Mouse (Mus musculus) embryonic facial prominence, embryonic 11.5 days (tissue): ENCODE measurements around the gene Clvs2. TPM values are rescaled to one million over a fixed set of nuclear protein-coding genes. Genes with fewer than 3 reads are reported as not detected.
A peak's percentile ranks its signal among the peaks of the same experiment; 100 is the strongest.

Experiments
- ATAC-seq: fragments of 200-750 bp; cut with Nextera tagmentation; replicated peaks from 2 replicates; pipeline ENCODE4 v1.8.0; 2017; ENCODE audit warnings: low read depth; ENCODE audit not compliant: insufficient number of reproducible peaks, low FRiP score, low TSS enrichment
- DNase-seq: peaks from one replicate; pipeline ENCODE4 v3.0.0-alpha.2; 2015; ENCODE audit warnings: low spot score
- H3K27ac ChIP-seq: fragments of 300-500 bp; sonication (generic); replicated peaks from 2 replicates; pipeline ENCODE4 v1.5.1; 2014; ENCODE audit warnings: mild to moderate bottlenecking, low read depth, low read length, control low read depth
- H3K27me3 ChIP-seq: fragments of 300-500 bp; sonication (generic); 2 replicates; pipeline ENCODE4 v1.6.1; 2014; ENCODE audit warnings: mild to moderate bottlenecking, low read length, moderate library complexity, mixed read lengths; ENCODE audit not compliant: control insufficient read depth, insufficient read depth
- H3K36me3 ChIP-seq: fragments of 300-500 bp; sonication (generic); replicated peaks from 2 replicates; pipeline ENCODE4 v1.6.1; 2014; ENCODE audit warnings: low read depth, mild to moderate bottlenecking, low read length, moderate library complexity, mixed read lengths; ENCODE audit not compliant: control insufficient read depth, insufficient read depth
- H3K4me1 ChIP-seq: fragments of 300-500 bp; sonication (generic); 2 replicates; pipeline ENCODE4 v1.6.1; 2014; ENCODE audit warnings: low read length, mixed read lengths; ENCODE audit not compliant: control insufficient read depth, insufficient read depth
- H3K4me2 ChIP-seq: fragments of 300-500 bp; sonication (generic); 2 replicates; pipeline ENCODE4 v1.6.1; 2014; ENCODE audit warnings: low read depth, mild to moderate bottlenecking, control low read depth, low read length, moderate library complexity
- H3K4me3 ChIP-seq: fragments of 300-500 bp; sonication (generic); 2 replicates; pipeline ENCODE4 v1.5.1; 2014; ENCODE audit warnings: low read depth, low read length, control low read depth
- H3K9ac ChIP-seq: fragments of 300-500 bp; sonication (generic); replicated peaks from 2 replicates; pipeline ENCODE4 v1.6.1; 2014; ENCODE audit warnings: mild to moderate bottlenecking, control low read depth, low read length
- H3K9me3 ChIP-seq: fragments of 300-500 bp; sonication (generic); replicated peaks from 2 replicates; pipeline ENCODE4 v1.6.1; 2016; ENCODE audit warnings: mild to moderate bottlenecking, low read length, inconsistent platforms, mixed read lengths; ENCODE audit not compliant: control insufficient read depth
- WGBS: fragments of 180-500 bp; shearing (Covaris S2); extraction: QIAGEN DNeasy Blood & Tissue Kit; methylation state at CpG from one replicate; pipeline ENCODE4 v1.1.7; 2014; 5-methylcytosine and 5-hydroxymethylcytosine counted together
- polyA plus RNA-seq: library from polyadenylated mRNA; unstranded; fragments of >200 nt; fragmentation: Nextera tagmentation; extraction: Ambion mirVana; gene quantifications from 2 replicates; pipeline ENCODE4 v1.2.1, GENCODE M21; 2014

Gene Clvs2
- 0.50 and 0.71 TPM in 2 replicates for polyA plus RNA-seq

DNA sequence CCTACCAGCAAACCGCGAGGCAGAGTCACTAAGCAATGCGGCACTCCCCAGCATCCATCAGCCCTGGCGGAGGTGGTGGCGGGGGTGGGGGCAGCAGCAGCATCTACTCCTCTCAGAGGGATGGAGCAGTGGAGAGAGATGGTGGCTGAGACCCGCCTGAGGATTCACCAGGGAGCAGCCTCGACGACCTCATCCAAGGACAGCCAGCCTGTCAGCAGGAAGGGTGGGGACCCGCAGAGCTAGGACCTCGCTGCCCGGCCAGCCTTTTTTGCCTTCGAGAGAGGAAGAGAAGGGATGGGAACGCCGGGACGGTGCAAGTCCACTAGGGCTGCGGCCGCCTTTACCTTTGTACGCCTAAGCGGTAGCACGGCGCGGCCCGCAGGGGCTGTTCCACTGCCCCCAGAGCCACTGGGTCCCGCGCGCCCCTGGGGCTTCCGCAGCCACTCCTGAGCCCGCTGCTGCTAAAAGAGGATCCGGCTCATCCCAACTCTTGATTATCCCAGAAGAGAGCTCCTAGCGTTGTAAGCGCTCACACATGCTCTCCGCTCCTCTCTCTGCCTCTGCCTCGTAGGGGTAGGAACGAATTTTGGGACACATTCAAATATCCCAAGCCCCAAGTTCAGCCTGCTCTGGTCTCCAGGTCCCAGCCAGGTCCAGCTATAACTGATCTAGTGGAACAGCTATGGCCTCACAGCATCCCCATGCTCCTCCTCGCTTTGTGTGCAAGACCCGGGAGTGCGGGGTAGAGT is at the start of gene Clvs2:
Gene Clvs2, minus strand, starts transcription at position 639 of the 749 bp plus-strand sequence.
- Histone ChIP-seq H3K27me3 (no peaks in the 10 kb centered on the region), H3K4me2 (peak within 1 kb of the TSS; percentile 86), H3K4me3 (peak within 1 kb of the TSS; percentile 40), H3K9ac (peak within 1 kb of the TSS; percentile 65), H3K9me3 (no peaks in the 10 kb centered on the region), H3K36me3 (no peaks in the 10 kb centered on the region), H3K27ac (no peak within 1 kb of the TSS), H3K4me1 (no peaks in the 10 kb centered on the region)
- ATAC-seq, result peak; percentile 79
- 2% methylated on average over 37 of the region's 37 CpGs for WGBS
- DNase-seq, result peak; percentile 42

GRCm38 (mm10) chr10:33653142-33653541 is 28.6 kb upstream of the Clvs2 start:
- ATAC-seq (no peak), DNase-seq (peak; percentile 61)
- H3K36me3 ChIP-seq, result no peaks in the 10 kb centered on the region
- H3K9ac ChIP-seq, result no peak overlapping the region
- H3K27ac ChIP-seq, result no peak overlapping the region
- H3K27me3 ChIP-seq, result no peaks in the 10 kb centered on the region
- no peak overlapping the region for H3K4me3 ChIP-seq
- no peak overlapping the region for H3K4me2 ChIP-seq
- no peaks in the 10 kb centered on the region for H3K9me3 ChIP-seq
- H3K4me1 ChIP-seq, result no peaks in the 10 kb centered on the region

DNA sequence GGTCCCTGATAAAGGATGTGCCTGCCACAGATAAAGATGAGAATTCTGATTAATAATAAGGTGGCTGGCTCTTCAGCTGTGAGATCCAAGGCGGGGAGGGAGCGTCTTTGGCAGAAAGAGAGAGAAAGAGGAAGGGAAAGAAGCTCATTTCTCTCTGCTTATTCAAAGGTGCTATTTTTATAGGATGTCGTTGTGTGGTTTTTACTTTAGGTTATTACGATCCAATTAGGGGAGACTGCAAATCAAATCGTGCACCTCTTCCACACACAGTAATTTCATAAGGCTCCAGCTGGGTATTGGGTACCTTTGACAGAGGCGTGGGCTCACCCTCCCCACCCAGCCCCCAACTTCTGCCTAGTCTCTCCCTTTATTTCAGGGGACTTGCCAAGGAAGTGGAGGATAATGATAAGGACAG is 985 bp downstream of the Clvs2 start:
- no peaks in the 10 kb centered on the region for H3K4me1 ChIP-seq
- no peaks in the 10 kb centered on the region for H3K9me3 ChIP-seq
- no peak overlapping the region for H3K9ac ChIP-seq
- H3K27ac ChIP-seq, result no peak overlapping the region
- DNase-seq (peak; percentile 1), ATAC-seq (no peak)
- H3K4me2 ChIP-seq, result no peak overlapping the region
- no peaks in the 10 kb centered on the region for H3K36me3 ChIP-seq
- H3K27me3 ChIP-seq, result no peaks in the 10 kb centered on the region
- no peak overlapping the region for H3K4me3 ChIP-seq
- WGBS, result 6% methylated on average over 6 of the region's 6 CpGs

DNA sequence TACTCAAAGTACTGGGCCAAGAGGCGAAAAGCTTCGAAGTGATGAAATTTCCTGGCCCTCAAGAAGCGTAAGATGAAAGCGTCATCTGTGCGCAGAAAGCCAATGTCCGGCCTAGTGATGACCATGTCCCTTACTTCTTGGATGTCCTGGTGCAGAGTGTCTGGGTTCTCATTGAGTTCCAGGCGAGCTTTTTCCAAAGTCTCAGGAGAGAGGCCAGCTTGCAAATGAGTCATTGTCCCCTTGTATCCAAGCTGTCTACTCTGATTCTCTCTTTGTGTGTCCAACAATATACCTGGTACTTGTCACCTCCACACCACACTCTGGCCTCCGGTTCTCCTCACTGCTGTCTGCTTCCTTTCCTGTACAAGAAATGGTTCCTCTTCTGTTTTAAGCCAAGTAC is 1.9 kb downstream of the Clvs2 start:
- no peak overlapping the region for H3K4me2 ChIP-seq
- ATAC-seq (no peak), DNase-seq (no peak)
- H3K9ac ChIP-seq, result no peak overlapping the region
- H3K4me3 ChIP-seq, result no peak overlapping the region
- no peaks in the 10 kb centered on the region for H3K36me3 ChIP-seq
- no peak overlapping the region for H3K27ac ChIP-seq
- WGBS, result 89% methylated on average over 8 of the region's 8 CpGs
- H3K27me3 ChIP-seq, result no peaks in the 10 kb centered on the region
- H3K4me1 ChIP-seq, result no peaks in the 10 kb centered on the region
- no peaks in the 10 kb centered on the region for H3K9me3 ChIP-seq

DNA sequence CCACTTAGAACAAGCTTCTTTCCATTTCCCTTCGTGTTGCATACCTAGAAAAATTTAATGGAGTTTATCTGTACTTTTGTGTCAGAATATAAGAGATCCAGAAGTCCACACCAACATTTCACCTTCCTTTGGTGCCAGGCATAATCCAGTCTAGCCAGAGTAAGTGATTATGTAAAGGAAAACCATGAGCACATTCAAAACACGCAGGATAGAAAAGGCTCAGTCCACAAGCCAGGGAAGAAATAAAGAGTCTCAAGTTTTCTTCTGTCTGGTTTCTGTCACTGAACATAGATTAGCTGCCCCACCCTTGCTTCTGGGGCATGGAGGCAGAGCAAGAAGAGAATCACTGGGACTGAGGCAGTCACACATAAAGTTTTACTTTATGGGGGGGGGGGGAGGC is 8.4 kb downstream of the Clvs2 start:
- no peaks in the 10 kb centered on the region for H3K27me3 ChIP-seq
- ATAC-seq (no peak), DNase-seq (no peak)
- H3K4me3 ChIP-seq, result no peak overlapping the region
- no peaks in the 10 kb centered on the region for H3K9me3 ChIP-seq
- no peaks in the 10 kb centered on the region for H3K4me1 ChIP-seq
- H3K36me3 ChIP-seq, result no peaks in the 10 kb centered on the region
- no peak overlapping the region for H3K9ac ChIP-seq
- 78% methylated on average over 2 of the region's 2 CpGs for WGBS
- no peak overlapping the region for H3K4me2 ChIP-seq
- H3K27ac ChIP-seq, result no peak overlapping the region

GRCm38 (mm10) chr10:33613197-33613596 is 11.4 kb downstream of the Clvs2 start:
- no peaks in the 10 kb centered on the region for H3K4me1 ChIP-seq
- H3K27ac ChIP-seq, result no peak overlapping the region
- no peak overlapping the region for H3K4me2 ChIP-seq
- H3K27me3 ChIP-seq, result no peaks in the 10 kb centered on the region
- H3K9me3 ChIP-seq, result no peaks in the 10 kb centered on the region
- 93% methylated on average over 1 of the region's 1 CpGs for WGBS
- ATAC-seq, result no peak
- no peak overlapping the region for H3K4me3 ChIP-seq
- DNase-seq, result no peak
- no peaks in the 10 kb centered on the region for H3K36me3 ChIP-seq
- no peak overlapping the region for H3K9ac ChIP-seq

DNA sequence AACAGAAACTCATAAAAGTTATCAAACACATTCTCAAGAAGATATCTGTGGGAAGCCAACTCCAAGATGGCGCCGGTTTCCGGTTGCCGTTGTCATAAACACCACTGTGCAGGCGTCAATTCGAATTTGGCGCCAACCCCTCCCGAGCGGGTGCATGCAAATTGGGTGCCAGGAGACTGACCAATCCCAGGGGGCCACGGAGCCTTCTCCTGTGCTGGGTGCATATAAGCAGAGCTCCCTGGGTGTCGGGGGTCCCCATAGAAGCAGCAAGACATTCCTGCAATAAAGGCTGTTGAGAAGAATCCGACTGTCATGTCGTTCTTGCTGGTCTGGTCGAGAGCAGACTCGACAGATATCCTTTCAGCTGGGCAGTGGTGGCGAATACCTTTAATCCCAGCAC is 31.8 kb downstream of the Clvs2 start:
- Histone ChIP-seq H3K27me3 (no peaks in the 10 kb centered on the region), H3K4me3 (no peak overlapping the region), H3K4me1 (no peaks in the 10 kb centered on the region), H3K9ac (no peak overlapping the region), H3K36me3 (no peaks in the 10 kb centered on the region), H3K27ac (no peak overlapping the region), H3K4me2 (no peak overlapping the region), H3K9me3 (no peaks in the 10 kb centered on the region)
- DNase-seq (no peak), ATAC-seq (no peak)
- 93% methylated on average over 16 of the region's 16 CpGs for WGBS

- H3K4me2 ChIP-seq, result no peak overlapping the region
- DNase-seq (no peak), ATAC-seq (no peak)
- no peak overlapping the region for H3K9ac ChIP-seq
- H3K27ac ChIP-seq, result no peak overlapping the region
- no peak overlapping the region for H3K4me3 ChIP-seq
- no peaks in the 10 kb centered on the region for H3K4me1 ChIP-seq
- H3K9me3 ChIP-seq, result no peaks in the 10 kb centered on the region
- no peaks in the 10 kb centered on the region for H3K27me3 ChIP-seq
- H3K36me3 ChIP-seq, result no peaks in the 10 kb centered on the region
- 75% methylated on average over 2 of the region's 2 CpGs for WGBS
These were observed 35.8 kb downstream of the Clvs2 start for GRCm38 (mm10) chr10:33588800-33589199.
